Mouse (Mus musculus) MN1 (cell line): ENCODE measurements around the gene Guca2b.
A peak's percentile ranks its signal among the peaks of the same experiment; 100 is the strongest.
"Not testable (repeated sequence)": the region's sequence is repeated elsewhere in the genome, so short reads cannot be mapped to it uniquely, and the experiment has no call there.

Source experiments
- DNase-seq: peaks from one replicate; pipeline ENCODE4 v3.0.0-alpha.2; 2016; ENCODE audit warnings: low spot score

The Guca2b gene

GRCm38 (mm10) chr4:119657011-119657410 is 1.7 kb downstream of the Guca2b start:
- DNase-seq: no peak

GRCm38 (mm10) chr4:119642666-119643065 is 16.1 kb downstream of the Guca2b start:
- DNase-seq: no peak

- no peak for DNase-seq
Measured at GRCm38 (mm10) chr4:119638656-119639055, 20.1 kb downstream of the Guca2b start.

- DNase-seq: no peak
Measured at GRCm38 (mm10) chr4:119637946-119638345, 20.8 kb downstream of the Guca2b start.

GRCm38 (mm10) chr4:119637176-119637845 is 21.4 kb downstream of the Guca2b start, which contains the start of gene Guca2a:
Gene Guca2a, plus strand, starts transcription at chr4:119637704.
- DNase-seq: peak; percentile 54

- DNase-seq: no peak
Measured at GRCm38 (mm10) chr4:119636731-119637130, 22.0 kb downstream of the Guca2b start.

- no peak for DNase-seq
Measured at GRCm38 (mm10) chr4:119635686-119636085, 23.1 kb downstream of the Guca2b start.

GRCm38 (mm10) chr4:119634908-119635660 is 23.7 kb downstream of the Guca2b start:
- DNase-seq: no peak

- DNase-seq: no peak
Measured at GRCm38 (mm10) chr4:119633948-119634347, 24.8 kb downstream of the Guca2b start.

- DNase-seq: no peak
Measured at GRCm38 (mm10) chr4:119633342-119633741, 25.4 kb downstream of the Guca2b start.

GRCm38 (mm10) chr4:119632721-119633120 is 26.0 kb downstream of the Guca2b start:
- DNase-seq: no peak

- DNase-seq: peak; percentile 28
Measured at GRCm38 (mm10) chr4:119631115-119631919, 27.4 kb downstream of the Guca2b start.

GRCm38 (mm10) chr4:119628363-119628762 is 30.4 kb downstream of the Guca2b start:
- DNase-seq: not testable (repeated sequence)

- DNase-seq: no peak
Measured at GRCm38 (mm10) chr4:119627317-119627716, 31.4 kb downstream of the Guca2b start.

GRCm38 (mm10) chr4:119626876-119627275 is 31.9 kb downstream of the Guca2b start:
- no peak for DNase-seq

- DNase-seq: no peak
Measured at GRCm38 (mm10) chr4:119626081-119626645, 32.6 kb downstream of the Guca2b start.

- DNase-seq: no peak
Measured at GRCm38 (mm10) chr4:119614724-119615123, 44.0 kb downstream of the Guca2b start.

- DNase-seq: peak; percentile 29
Measured at GRCm38 (mm10) chr4:119614078-119614477, 44.7 kb downstream of the Guca2b start.

- no peak for DNase-seq
Measured at GRCm38 (mm10) chr4:119609488-119609887, 49.3 kb downstream of the Guca2b start.
